Comparison of ENCODE assay signal across 8 mouse cellular contexts in the genomic region with DNA sequence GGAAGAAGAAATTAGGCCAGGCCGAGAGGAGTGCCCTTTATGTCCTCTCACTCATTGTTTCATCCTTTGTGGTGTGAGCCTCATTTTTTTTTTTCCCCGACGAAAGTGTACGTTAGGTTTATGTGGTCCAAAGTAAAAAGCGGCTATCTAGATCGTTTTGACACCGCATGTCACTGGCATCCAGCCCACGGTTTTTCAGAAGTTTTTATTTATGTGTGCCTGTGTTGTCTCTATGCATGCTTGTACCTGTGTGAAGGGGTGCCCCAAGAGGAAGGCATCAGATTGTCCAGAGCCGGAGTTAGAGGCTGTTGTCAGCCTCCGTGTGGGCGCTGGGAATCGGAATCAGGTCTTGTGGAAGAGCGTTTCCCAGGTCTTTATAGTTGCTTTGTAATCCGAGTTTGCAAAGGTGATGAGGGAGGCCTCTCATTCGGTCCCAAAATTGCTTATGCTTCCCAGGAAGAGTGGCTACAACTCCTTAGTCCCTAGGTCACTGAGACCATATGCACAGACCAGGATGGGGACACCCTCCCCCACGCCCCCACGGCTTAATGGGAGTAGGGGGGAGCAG. TPM values are rescaled to one million over a fixed set of nuclear protein-coding genes. Genes with fewer than 3 reads are reported as not detected.
DNase-seq lines count a peak whose midpoint lies in the region; ATAC-seq and TF ChIP-seq lines count a peak whose summit lies in the region.

No protein-coding gene starts in this region.

- WGBS in kidney, embryonic 16.5 days, result 5% methylated on average over 17 of the region's 17 CpGs
- 8% methylated on average over 17 of the region's 17 CpGs for WGBS in forebrain, embryonic 13.5 days
- WGBS in liver, embryonic 14.5 days (ENCODE audit: insufficient replicate concordance), result 5% methylated on average over 17 of the region's 17 CpGs

- H3K27ac ChIP-seq in kidney, embryonic 16.5 days (ENCODE audit: low read length), result peak overlapping the region; percentile 77
- peak overlapping the region; percentile 82; the same call in 1 of the 2 replicates for H3K27ac ChIP-seq in forebrain, embryonic 13.5 days
- H3K27ac ChIP-seq in liver, embryonic 14.5 days, result peak overlapping the region; percentile 70

- TF ChIP-seq EP300 in liver, embryonic 14.5 days (IDR thresholded peaks at IDR 0.05; ENCODE audit: low read depth), result no peak

- TF ChIP-seq CTCF in liver, embryonic 14.5 days (IDR thresholded peaks at IDR 0.05; ENCODE audit: low read depth), result no peak

- no peak for ATAC-seq in kidney, embryonic 16.5 days (ENCODE audit: low FRiP score, low TSS enrichment)
- peak; percentile 11 for ATAC-seq in activated CD4-positive, CD25-positive, alpha-beta regulatory T cell, adult 4 months
- no peak for ATAC-seq in forebrain, embryonic 13.5 days
- ATAC-seq in liver, embryonic 14.5 days (ENCODE audit: insufficient read depth), result no peak

- H3K36me3 ChIP-seq in kidney, embryonic 16.5 days (ENCODE audit: insufficient read depth, low read length), result peaks cover 13% of the 10 kb centered on the region
- peaks cover 22% of the 10 kb centered on the region for H3K36me3 ChIP-seq in forebrain, embryonic 13.5 days (ENCODE audit: poor library complexity, severe bottlenecking)
- H3K36me3 ChIP-seq in liver, embryonic 14.5 days (replicated peaks; ENCODE audit: control insufficient read depth, insufficient read depth, low read depth), result peaks cover 23% of the 10 kb centered on the region

- H3K27me3 ChIP-seq in kidney, embryonic 16.5 days (ENCODE audit: insufficient read depth, low read length), result 0 out of 2 replicates have a peak, but pooled peaks cover 9% of the 10 kb centered on the region
- peaks cover 11% of the 10 kb centered on the region for H3K27me3 ChIP-seq in forebrain, embryonic 13.5 days
- H3K27me3 ChIP-seq in liver, embryonic 14.5 days (ENCODE audit: control insufficient read depth, insufficient read depth, low read length), result no peaks in the 10 kb centered on the region

- no peaks in the 10 kb centered on the region for H3K9me3 ChIP-seq in kidney, embryonic 16.5 days (ENCODE audit: low read length)
- H3K9me3 ChIP-seq in forebrain, embryonic 13.5 days (replicated peaks), result no peaks in the 10 kb centered on the region
- H3K9me3 ChIP-seq in liver, embryonic 14.5 days (ENCODE audit: control insufficient read depth, low read length), result no peaks in the 10 kb centered on the region; the same call in 1 of the 2 replicates

- no peak for DNase-seq in kidney, postnatal 14 days
- no peak for DNase-seq in liver, embryonic 14.5 days (ENCODE audit: low read depth in 3 of 3, low spot score in 3 of 3)
- DNase-seq in testis, postnatal 10 days (ENCODE audit: low spot score), result peak; percentile 49
- no peak for DNase-seq in Muller cell, postnatal 12 days (ENCODE audit: inconsistent ontology term)
- DNase-seq in layer of hippocampus, adult 9-10 months (ENCODE audit: low spot score), result no peak

- peak overlapping the region; percentile 93 for H3K9ac ChIP-seq in kidney, embryonic 16.5 days (replicated peaks; ENCODE audit: low read length)
- peak overlapping the region; percentile 91 for H3K9ac ChIP-seq in forebrain, embryonic 13.5 days
- peak overlapping the region; percentile 95 for H3K9ac ChIP-seq in liver, embryonic 14.5 days (replicated peaks)

- H3K4me3 ChIP-seq in kidney, embryonic 16.5 days (ENCODE audit: low read length), result peak overlapping the region; percentile 97
- H3K4me3 ChIP-seq in forebrain, embryonic 13.5 days, result peak overlapping the region; percentile 93
- H3K4me3 ChIP-seq in liver, embryonic 14.5 days (ENCODE audit: insufficient read depth in 1 of 2, low read depth in 2 of 2, low read length in 2 of 2), result peak overlapping the region; percentile 93

- H3K4me1 ChIP-seq in kidney, embryonic 16.5 days (ENCODE audit: insufficient read depth, low read length), result peaks cover 12% of the 10 kb centered on the region
- H3K4me1 ChIP-seq in forebrain, embryonic 13.5 days, result peaks cover 18% of the 10 kb centered on the region
- peaks cover 15 to 23% of the 10 kb centered on the region in 2 experiments for H3K4me1 ChIP-seq in liver, embryonic 14.5 days (replicated peaks; ENCODE audit: control insufficient read depth in 2 of 2, insufficient read depth in 2 of 2, low read length in 1 of 2)

- H3K4me2 ChIP-seq in kidney, embryonic 16.5 days (replicated peaks; ENCODE audit: low read depth, low read length), result peak overlapping the region; percentile 69
- H3K4me2 ChIP-seq in forebrain, embryonic 13.5 days, result peak overlapping the region; percentile 95
- H3K4me2 ChIP-seq in liver, embryonic 14.5 days (ENCODE audit: low read depth), result peak overlapping the region; percentile 83

RNA-seq across cellular contexts. Expression of a gene that starts 0.9 kb away (rescaled TPM):
- polyA plus RNA-seq in kidney, embryonic 16.5 days (2015; fragmentation: Nextera tagmentation; extraction: Ambion mirVana), result 162 and 164 TPM in 2 replicates
- polyA plus RNA-seq in activated CD4-positive, CD25-positive, alpha-beta regulatory T cell, adult 4 months (2017; shearing (Covaris generic)), result 10 to 100 TPM; 33.4 to 40.0 TPM
- 194 and 206 TPM in 2 replicates for polyA plus RNA-seq in forebrain, embryonic 13.5 days (2015; fragmentation: Nextera tagmentation; extraction: Ambion mirVana)
- 16.6 and 28.4 TPM in 2 replicates for polyA plus RNA-seq in liver, embryonic 14.5 days (2012; rRNA removed)
- polyA plus RNA-seq in liver, embryonic 14.5 days (2014; fragmentation: Nextera tagmentation; extraction: Ambion mirVana), result 83.6 and 88.2 TPM in 2 replicates

RNA-seq across cellular contexts. Expression of a gene that starts 18.6 kb away (rescaled TPM):
- polyA plus RNA-seq in kidney, embryonic 16.5 days (2015; fragmentation: Nextera tagmentation; extraction: Ambion mirVana), result 76.2 and 79.0 TPM in 2 replicates
- polyA plus RNA-seq in activated CD4-positive, CD25-positive, alpha-beta regulatory T cell, adult 4 months (2017; shearing (Covaris generic)), result 100 to 1,000 TPM in 1 of 2 experiments, 10 to 100 TPM in 1; 94.1 to 113 TPM
- 19.0 and 20.1 TPM in 2 replicates for polyA plus RNA-seq in forebrain, embryonic 13.5 days (2015; fragmentation: Nextera tagmentation; extraction: Ambion mirVana)
- polyA plus RNA-seq in liver, embryonic 14.5 days (2012; rRNA removed), result 11.1 and 16.1 TPM in 2 replicates
- 45.3 and 47.1 TPM in 2 replicates for polyA plus RNA-seq in liver, embryonic 14.5 days (2014; fragmentation: Nextera tagmentation; extraction: Ambion mirVana)
